Mouse (Mus musculus): ENCODE data around the gene Kctd13.

Kctd13 gene

GRCm38 (mm10) chr7:126982054-126982453 is 53.4 kb downstream of the Kctd13 start:
- DNase-seq (ENCODE audit: low read depth, low spot score), result no peak

GRCm38 (mm10) chr7:126983113-126983512 is 54.4 kb downstream of the Kctd13 start:
- DNase-seq (ENCODE audit: low read depth, low spot score), result no peak

GRCm38 (mm10) chr7:126984667-126985444 is 56.2 kb downstream of the Kctd13 start:
- DNase-seq (ENCODE audit: low read depth, low spot score), result no peak

GRCm38 (mm10) chr7:126986319-126986718 is 57.6 kb downstream of the Kctd13 start:
- no peak for DNase-seq (ENCODE audit: low read depth, low spot score)

GRCm38 (mm10) chr7:126988816-126989215 is 60.1 kb downstream of the Kctd13 start:
- no peak for DNase-seq (ENCODE audit: low read depth, low spot score)

Data from mesoderm, embryonic 11.5 days (tissue).